Mouse (Mus musculus) cortical plate, adult 2 months (tissue): ENCODE results near the gene Ipo7.

Experiments used
- CTCF ChIP-seq: fragments of 200-500 bp; IDR thresholded peaks from 2 replicates; pipeline ENCODE4 v1.5.1; 2011; ENCODE audit warnings: mild to moderate bottlenecking, control low read depth, low read length; ENCODE audit not compliant: insufficient read depth; ENCODE audit errors: extremely low read depth
- POLR2A ChIP-seq: fragments of 200-500 bp; IDR thresholded peaks from 2 replicates; pipeline ENCODE4 v1.6.1; 2011; ENCODE audit warnings: mild to moderate bottlenecking, low read length, control low read depth; ENCODE audit not compliant: insufficient read depth; ENCODE audit errors: extremely low read depth

DNA sequence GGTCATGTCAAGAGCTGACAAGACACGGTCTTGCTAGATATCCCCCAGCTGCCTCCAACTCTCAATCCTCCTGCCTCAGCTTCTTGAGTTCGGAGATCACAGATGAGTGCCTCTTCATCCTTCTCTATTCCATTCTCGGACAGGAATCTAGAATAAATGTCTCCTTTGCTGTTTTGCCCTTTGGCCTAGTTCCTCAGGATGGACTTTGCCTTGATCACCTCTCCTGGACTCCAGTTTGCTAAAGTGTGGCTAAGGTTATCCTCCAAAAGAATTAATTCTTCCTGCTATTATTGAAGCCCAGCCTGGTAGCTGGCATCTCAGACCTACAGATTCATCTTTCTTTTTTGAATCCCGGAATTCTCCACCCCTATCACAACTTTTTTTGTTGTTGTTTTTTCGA lies 87.0 kb downstream of the Ipo7 start:
- TF ChIP-seq CTCF (no peak), POLR2A (no peak)
